Mouse (Mus musculus) forebrain, embryonic 15.5 days (tissue): Measurements from ENCODE around the gene Mb. TPM values are rescaled to one million over a fixed set of nuclear protein-coding genes. Genes with fewer than 3 reads are reported as not detected.

ENCODE experiments used
- ATAC-seq: fragments of 200-750 bp; cut with Nextera tagmentation; replicated peaks from 2 replicates; pipeline ENCODE4 v1.8.0; 2017; ENCODE audit warnings: mild to moderate bottlenecking, moderate TSS enrichment, moderate library complexity
- H3K27ac ChIP-seq: fragments of 300-500 bp; sonication (generic); replicated peaks from 2 replicates; pipeline ENCODE4 v1.5.1; 2015; ENCODE audit warnings: mild to moderate bottlenecking, inconsistent platforms
- H3K27me3 ChIP-seq: fragments of 300-500 bp; sonication (generic); 2 replicates; pipeline ENCODE4 v1.6.1; 2015; ENCODE audit warnings: inconsistent platforms
- H3K36me3 ChIP-seq: fragments of 300-500 bp; sonication (generic); 2 replicates; pipeline ENCODE4 v1.6.1; 2015; ENCODE audit warnings: mild to moderate bottlenecking, inconsistent platforms
- H3K4me1 ChIP-seq: fragments of 300-500 bp; sonication (generic); 2 replicates; pipeline ENCODE4 v1.6.1; 2015; ENCODE audit warnings: inconsistent platforms
- H3K4me2 ChIP-seq: fragments of 300-500 bp; sonication (generic); replicated peaks from 2 replicates; pipeline ENCODE4 v1.6.1; 2015; ENCODE audit warnings: mild to moderate bottlenecking, inconsistent platforms
- H3K4me3 ChIP-seq: fragments of 300-500 bp; sonication (generic); 2 replicates; pipeline ENCODE4 v1.5.1; 2015; ENCODE audit warnings: mild to moderate bottlenecking, inconsistent platforms
- H3K9ac ChIP-seq: fragments of 300-500 bp; sonication (generic); replicated peaks from 2 replicates; pipeline ENCODE4 v1.6.1; 2015; ENCODE audit warnings: mild to moderate bottlenecking, inconsistent platforms
- H3K9me3 ChIP-seq: fragments of 300-500 bp; sonication (generic); 2 replicates; pipeline ENCODE4 v1.6.1; 2016; ENCODE audit warnings: inconsistent platforms
- WGBS: fragments of 180-500 bp; shearing (Covaris S2); methylation state at CpG from one replicate; pipeline ENCODE4 v1.1.7; 2015; ENCODE audit warnings: mixed read lengths; 5-methylcytosine and 5-hydroxymethylcytosine counted together
- polyA plus RNA-seq: library from polyadenylated mRNA; unstranded; fragments of >200 nt; fragmentation: Nextera tagmentation; extraction: Ambion mirVana; gene quantifications from 2 replicates; pipeline ENCODE4 v1.2.1, GENCODE M21; 2015

Mb gene
- polyA plus RNA-seq, 1 experiment from 2014 or later = not detected

GRCm38 (mm10) chr15:76972661-76973060 lies 77.8 kb downstream of the Mb start:
- no peaks in the 10 kb centered on the region for H3K9me3 ChIP-seq
- no peaks in the 10 kb centered on the region for H3K36me3 ChIP-seq
- no peak for ATAC-seq
- no peak overlapping the region for H3K9ac ChIP-seq
- no peak overlapping the region for H3K4me2 ChIP-seq
- no peak overlapping the region for H3K27ac ChIP-seq
- WGBS = 91% methylated on average over 4 of the region's 4 CpGs
- peaks cover 6% of the 10 kb centered on the region for H3K4me1 ChIP-seq
- no peaks in the 10 kb centered on the region for H3K27me3 ChIP-seq
- H3K4me3 ChIP-seq = no peak overlapping the region

Other genes with a start within 250 kb of the Mb start
- gene Zfp251, start 179.2 kb downstream of the Mb start, polyA plus RNA-seq = 46.8 and 47.4 TPM in 2 replicates
- gene Zfp7, start 171.4 kb downstream of the Mb start, polyA plus RNA-seq = 13.2 and 14.6 TPM in 2 replicates
- gene Gm49527, start 171.3 kb downstream of the Mb start, polyA plus RNA-seq = 0.73 and 1.1 TPM in 2 replicates
- gene Zfp647, start 125.2 kb downstream of the Mb start, polyA plus RNA-seq = 35.4 and 36.9 TPM in 2 replicates
- 60.7 and 63.8 TPM in 2 replicates for gene 1110038F14Rik, start 102.2 kb downstream of the Mb start, polyA plus RNA-seq
- not detected in 2 replicates for gene Apol6, start 5.9 kb downstream of the Mb start, polyA plus RNA-seq